Mouse (Mus musculus) heart, adult 2 months (tissue): Measurements from ENCODE around the gene Tiam1. TPM values are rescaled to one million over a fixed set of nuclear protein-coding genes. Genes with fewer than 3 reads are reported as not detected.

Source experiments
- DNase-seq, 2 experiments: peaks; one replicate each; pipeline ENCODE4 v3.0.0; 2021
- H3K27ac ChIP-seq: fragments of 200-600 bp; 2 replicates; pipeline ENCODE4 v1.8.1; 2022
- H3K27me3 ChIP-seq: fragments of 200-500 bp; 2 replicates; pipeline ENCODE4 v1.6.1; 2012; ENCODE audit warnings: mild to moderate bottlenecking, low read length, inconsistent platforms, mixed read lengths; ENCODE audit not compliant: control insufficient read depth, insufficient read depth
- H3K36me3 ChIP-seq: fragments of 200-500 bp; 2 replicates; pipeline ENCODE4 v1.6.1; 2012; ENCODE audit warnings: low read length, inconsistent platforms; ENCODE audit not compliant: control insufficient read depth, insufficient read depth
- H3K4me1 ChIP-seq: fragments of 200-500 bp; 2 replicates; pipeline ENCODE4 v1.6.1; 2011; ENCODE audit warnings: low read length; ENCODE audit not compliant: control insufficient read depth, insufficient read depth
- H3K4me3 ChIP-seq: fragments of 200-600 bp; 2 replicates; pipeline ENCODE4 v1.8.1; 2022
- H3K79me2 ChIP-seq: fragments of 200-500 bp; replicated peaks from 2 replicates; pipeline ENCODE4 v1.6.1; 2012; ENCODE audit warnings: mild to moderate bottlenecking, inconsistent platforms, low read length, moderate library complexity, mixed read lengths; ENCODE audit not compliant: control insufficient read depth, insufficient read depth
- H3K9ac ChIP-seq: fragments of 200-500 bp; 2 replicates; pipeline ENCODE4 v1.6.1; 2012; ENCODE audit warnings: low read depth, mild to moderate bottlenecking, control low read depth, inconsistent platforms, low read length, mixed read lengths
- CTCF ChIP-seq: fragments of 200-600 bp; IDR thresholded peaks from 2 replicates; pipeline ENCODE4 v1.8.1; 2022; ENCODE audit warnings: antibody characterized with exemption, mild to moderate bottlenecking, moderate library complexity
- EP300 ChIP-seq: fragments of 200-500 bp; IDR thresholded peaks from 2 replicates; pipeline ENCODE4 v1.6.1; 2011; ENCODE audit warnings: low read depth, low read length, control low read depth; ENCODE audit not compliant: insufficient read depth
- POLR2A ChIP-seq: fragments of 200-500 bp; IDR thresholded peaks from 2 replicates; pipeline ENCODE4 v1.6.1; 2011; ENCODE audit warnings: mild to moderate bottlenecking, low read depth, low read length, control low read depth; ENCODE audit not compliant: insufficient read depth
- WGBS: fragments of 180-500 bp; shearing (Covaris S2); methylation state at CpG from one replicate; pipeline ENCODE4 v1.1.7; 2018; 5-methylcytosine and 5-hydroxymethylcytosine counted together
- intact Hi-C: fragments of 180-260 bp; cut with DNase I; formaldehyde crosslinking; loops from one replicate; pipeline ENCODE4 v1.15.1; 2025
- polyA plus RNA-seq: library from polyadenylated mRNA; depleted of rRNA; stranded (reverse); fragments of >200 nt; gene quantifications from 2 replicates; pipeline ENCODE4 v1.2.3, GENCODE M21; 2012
- total RNA-seq, 2 experiments: library from RNA; stranded (reverse); gene quantifications; 2 replicates each; pipeline ENCODE4 v1.2.3; 2021

Gene Tiam1
- total and polyA plus RNA-seq, 3 experiments, result 2.3 to 7.9 (median 4.4) TPM

DNA sequence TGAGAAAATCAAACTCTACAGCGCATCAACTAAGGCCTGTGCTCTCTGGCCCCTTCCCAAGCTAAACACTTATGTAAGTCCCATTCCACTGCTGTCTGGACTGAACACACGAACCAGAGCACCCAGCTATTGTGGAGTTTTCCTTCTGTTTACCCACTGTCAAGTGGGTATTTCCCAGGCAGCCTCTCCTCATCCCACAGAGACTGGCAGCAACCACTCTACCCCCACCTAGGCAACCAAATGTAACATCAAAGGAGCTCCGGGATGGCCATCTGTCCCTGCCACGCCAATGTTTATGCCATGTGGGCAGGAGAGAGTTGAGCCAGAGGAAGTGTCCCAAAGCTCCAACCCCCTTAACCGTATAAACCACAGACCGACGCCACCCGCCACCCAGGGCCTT, 192.8 kb downstream of the Tiam1 start:
- Histone ChIP-seq H3K9ac (no peak overlapping the region), H3K4me3 (no peak overlapping the region), H3K4me1 (no peaks in the 10 kb centered on the region), H3K27ac (no peak overlapping the region), H3K36me3 (no peaks in the 10 kb centered on the region), H3K79me2 (no peaks in the 10 kb centered on the region), H3K27me3 (no peaks in the 10 kb centered on the region)
- intact Hi-C loops, result no loop called here
- no peak for DNase-seq
- WGBS, result 65% methylated on average over 8 of the region's 8 CpGs
- TF ChIP-seq EP300 (no peak), CTCF (no peak), POLR2A (no peak)

GRCm38 (mm10) chr16:89950251-89950650, 193.3 kb downstream of the Tiam1 start:
- TF ChIP-seq POLR2A, result no peak
- TF ChIP-seq CTCF, result no peak
- no peak for TF ChIP-seq EP300
- H3K9ac ChIP-seq, result no peak overlapping the region
- H3K4me3 ChIP-seq, result no peak overlapping the region
- no peaks in the 10 kb centered on the region for H3K79me2 ChIP-seq
- WGBS, result 84% methylated on average over 6 of the region's 6 CpGs
- H3K27me3 ChIP-seq, result no peaks in the 10 kb centered on the region
- DNase-seq, result no peak
- H3K4me1 ChIP-seq, result no peaks in the 10 kb centered on the region
- intact Hi-C loops, result no loop called here
- no peaks in the 10 kb centered on the region for H3K36me3 ChIP-seq
- no peak overlapping the region for H3K27ac ChIP-seq

DNA sequence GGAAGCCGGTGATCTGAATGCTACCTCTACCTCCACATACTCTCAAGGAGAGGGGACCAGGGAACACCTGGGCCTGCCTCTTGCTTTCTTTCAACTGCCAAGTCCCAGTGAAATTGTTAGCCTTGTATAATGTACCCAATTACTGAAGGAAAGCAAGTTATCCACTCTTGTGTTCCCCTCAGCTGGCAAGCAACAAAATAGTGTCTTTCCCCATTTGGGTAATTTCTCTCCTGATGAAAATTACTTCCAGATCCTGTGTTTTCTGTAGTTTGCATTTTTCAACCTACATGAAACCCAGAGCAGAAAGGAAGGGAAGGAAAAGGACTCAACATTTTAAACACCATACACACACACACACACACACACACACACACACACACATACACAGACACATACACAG, 195.5 kb downstream of the Tiam1 start:
- Histone ChIP-seq H3K4me3 (no peak overlapping the region), H3K27ac (no peak overlapping the region), H3K79me2 (no peaks in the 10 kb centered on the region), H3K36me3 (no peaks in the 10 kb centered on the region), H3K9ac (no peak overlapping the region), H3K4me1 (no peaks in the 10 kb centered on the region), H3K27me3 (no peaks in the 10 kb centered on the region)
- DNase-seq, result no peak
- TF ChIP-seq POLR2A (no peak), EP300 (no peak), CTCF (no peak)
- intact Hi-C loops, result no loop called here
- 97% methylated on average over 1 of the region's 1 CpGs for WGBS

- no peaks in the 10 kb centered on the region for H3K4me1 ChIP-seq
- no peak for DNase-seq
- WGBS, result 92% methylated on average over 11 of the region's 11 CpGs
- H3K36me3 ChIP-seq, result no peaks in the 10 kb centered on the region
- intact Hi-C loops, result no loop called here
- no peaks in the 10 kb centered on the region for H3K79me2 ChIP-seq
- no peak overlapping the region for H3K27ac ChIP-seq
- no peak overlapping the region for H3K9ac ChIP-seq
- no peak overlapping the region for H3K4me3 ChIP-seq
- TF ChIP-seq CTCF, result no peak
- TF ChIP-seq POLR2A, result no peak
- no peak for TF ChIP-seq EP300
- H3K27me3 ChIP-seq, result no peaks in the 10 kb centered on the region
Measured at GRCm38 (mm10) chr16:89946816-89947215, 196.8 kb downstream of the Tiam1 start.

GRCm38 (mm10) chr16:89944604-89945283, 198.8 kb downstream of the Tiam1 start:
- no peak for DNase-seq
- H3K9ac ChIP-seq, result no peak overlapping the region
- 86% methylated on average over 19 of the region's 19 CpGs for WGBS

DNA sequence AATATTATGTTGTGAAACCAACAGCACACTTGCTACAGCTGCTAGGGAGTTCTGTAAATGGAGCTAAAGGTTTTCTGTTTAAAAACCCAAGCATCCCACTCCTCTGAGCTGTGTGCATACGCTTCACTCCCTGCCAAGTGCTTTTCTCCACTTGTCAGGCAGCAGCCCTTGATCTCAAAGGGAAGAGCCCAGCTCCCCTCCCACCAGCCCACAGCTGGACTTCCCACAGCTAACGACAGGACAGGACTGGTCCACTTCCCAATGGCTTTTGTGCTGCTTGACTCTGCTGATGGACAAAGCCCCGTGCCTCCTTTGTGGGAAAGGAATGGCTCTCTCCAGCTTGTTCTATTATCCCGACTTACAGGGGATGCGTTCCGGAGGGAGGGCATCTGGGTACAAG, 199.5 kb downstream of the Tiam1 start:
- 58% methylated on average over 6 of the region's 6 CpGs for WGBS
- Histone ChIP-seq H3K9ac (no peak overlapping the region), H3K36me3 (no peaks in the 10 kb centered on the region), H3K27ac (no peak overlapping the region), H3K4me3 (no peak overlapping the region), H3K79me2 (no peaks in the 10 kb centered on the region), H3K4me1 (no peaks in the 10 kb centered on the region), H3K27me3 (no peaks in the 10 kb centered on the region)
- no peak for DNase-seq
- intact Hi-C loops, result no loop called here
- TF ChIP-seq CTCF (no peak), EP300 (no peak), POLR2A (no peak)

More at GRCm38 (mm10) chr16:89944604-89945283, 198.8 kb downstream of the Tiam1 start:
- H3K4me1 ChIP-seq, result no peaks in the 10 kb centered on the region
- no peak overlapping the region for H3K4me3 ChIP-seq
- no peaks in the 10 kb centered on the region for H3K79me2 ChIP-seq
- TF ChIP-seq POLR2A, result no peak
- no peak for TF ChIP-seq CTCF
- H3K27ac ChIP-seq, result no peak overlapping the region
- intact Hi-C loops, result no loop called here
- no peaks in the 10 kb centered on the region for H3K36me3 ChIP-seq
- no peaks in the 10 kb centered on the region for H3K27me3 ChIP-seq
